Mouse (Mus musculus): ENCODE results near the gene Card19.

DNA sequence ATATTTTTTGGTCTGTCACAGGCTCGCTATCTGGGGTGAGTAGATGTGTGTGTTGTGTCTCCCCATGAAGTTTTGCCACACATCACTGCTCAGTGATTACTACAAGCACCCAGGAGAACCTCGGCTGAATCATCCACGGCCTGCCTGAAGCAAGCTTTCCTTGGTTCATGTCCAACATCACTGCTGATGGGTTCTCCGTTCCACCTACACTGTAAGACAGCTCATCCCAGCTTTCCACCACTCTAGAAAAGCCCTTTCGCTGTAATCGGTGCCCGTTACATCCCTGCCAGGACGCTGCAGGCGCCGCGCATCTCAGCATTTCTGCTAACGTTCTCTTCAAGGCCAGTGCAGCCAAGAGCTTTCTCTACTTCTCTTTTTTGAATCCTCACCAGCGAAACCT is 36.9 kb upstream of the Card19 start:
- TF ChIP-seq CTCF (conservative IDR thresholded peaks at IDR 0.05; ENCODE audit: insufficient read depth, insufficient read length, low read depth, low read length) (no peak), POLR2A (IDR thresholded peaks at IDR 0.05; ENCODE audit: low read depth, low read length) (no peak)

All from kidney, adult 2 months (tissue).